Mouse (Mus musculus): ENCODE data around the gene Tmem121b. TPM values are rescaled to one million over a fixed set of nuclear protein-coding genes. Genes with fewer than 3 reads are reported as not detected.

Gene Tmem121b
- total and polyA plus RNA-seq, 2 experiments from 2014 or later, result 2.5 to 30.5 TPM

DNA sequence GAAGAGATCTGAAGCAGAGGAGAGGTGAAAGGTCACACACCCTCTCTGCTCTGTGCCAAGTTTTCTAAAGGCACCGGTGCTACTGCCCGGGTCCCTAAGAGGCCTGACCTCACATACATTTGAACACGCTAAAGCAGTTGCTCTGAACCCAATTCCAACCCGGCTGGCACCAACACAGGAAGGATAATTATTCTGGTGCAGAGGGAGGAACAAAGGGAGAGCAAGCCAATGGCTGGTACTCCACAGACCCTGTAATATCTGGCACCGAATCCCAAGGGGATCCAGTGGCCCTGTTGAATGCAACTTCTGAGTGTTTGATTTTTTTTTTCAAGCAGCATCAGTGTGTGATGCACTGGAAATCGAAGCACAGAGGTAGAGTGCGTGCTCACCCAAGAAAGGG lies 2.5 kb downstream of the Tmem121b start:
- H3K9ac ChIP-seq (replicated peaks; ENCODE audit: low read length, poor library complexity, severe bottlenecking), result peak overlapping the region; percentile 81; the same call in 1 of the 2 replicates
- no peak for TF ChIP-seq CTCF (IDR thresholded peaks at IDR 0.05)
- 32% methylated on average over 7 of the region's 7 CpGs for WGBS
- peak overlapping the region; percentile 69 for H3K4me2 ChIP-seq (ENCODE audit: low read depth, low read length, poor library complexity, severe bottlenecking)
- DNase-seq (ENCODE audit: low spot score) (no peak), ATAC-seq (ENCODE audit: low FRiP score) (no peak)
- no peaks in the 10 kb centered on the region for H3K9me3 ChIP-seq (ENCODE audit: low read length)
- no peak overlapping the region for H3K27ac ChIP-seq (ENCODE audit: low read depth, low read length)
- H3K4me3 ChIP-seq (ENCODE audit: low read depth, low read length), result peak overlapping the region; percentile 74; the same call in 1 of the 2 replicates
- H3K27me3 ChIP-seq (ENCODE audit: insufficient read depth, low read length), result no peaks in the 10 kb centered on the region
- peaks cover 16% of the 10 kb centered on the region for H3K4me1 ChIP-seq (ENCODE audit: insufficient read depth, low read length)
- H3K36me3 ChIP-seq (ENCODE audit: insufficient read depth, low read length), result no peaks in the 10 kb centered on the region

- no peak for TF ChIP-seq CTCF (IDR thresholded peaks at IDR 0.05)
- no peak overlapping the region for H3K4me2 ChIP-seq (ENCODE audit: low read depth, low read length, poor library complexity, severe bottlenecking)
- no peak for ATAC-seq (ENCODE audit: low FRiP score)
Measured at GRCm38 (mm10) chr6:120489461-120489860, 4.1 kb downstream of the Tmem121b start.

GRCm38 (mm10) chr6:120488647-120489046 lies 5.0 kb downstream of the Tmem121b start:
- TF ChIP-seq CTCF (IDR thresholded peaks at IDR 0.05), result no peak
- Histone ChIP-seq H3K4me3 (ENCODE audit: low read depth, low read length) (no peak overlapping the region), H3K27me3 (ENCODE audit: insufficient read depth, low read length) (no peaks in the 10 kb centered on the region), H3K27ac (ENCODE audit: low read depth, low read length) (no peak overlapping the region), H3K36me3 (ENCODE audit: insufficient read depth, low read length) (no peaks in the 10 kb centered on the region), H3K4me1 (ENCODE audit: insufficient read depth, low read length) (peaks cover 16% of the 10 kb centered on the region), H3K9me3 (ENCODE audit: low read length) (no peaks in the 10 kb centered on the region), H3K9ac (replicated peaks; ENCODE audit: low read length, poor library complexity, severe bottlenecking) (no peak overlapping the region), H3K4me2 (ENCODE audit: low read depth, low read length, poor library complexity, severe bottlenecking) (no peak overlapping the region)
- no peak for DNase-seq (ENCODE audit: low spot score)
- whole genome bisulfite sequencing, result 86% methylated on average over 3 of the region's 3 CpGs
- no peak for ATAC-seq (ENCODE audit: low FRiP score)

More at GRCm38 (mm10) chr6:120489461-120489860, 4.1 kb downstream of the Tmem121b start:
- Histone ChIP-seq H3K9ac (replicated peaks; ENCODE audit: low read length, poor library complexity, severe bottlenecking) (no peak overlapping the region; the same call in 1 of the 2 replicates), H3K9me3 (ENCODE audit: low read length) (no peaks in the 10 kb centered on the region), H3K27me3 (ENCODE audit: insufficient read depth, low read length) (no peaks in the 10 kb centered on the region), H3K4me1 (ENCODE audit: insufficient read depth, low read length) (peaks cover 16% of the 10 kb centered on the region), H3K4me3 (ENCODE audit: low read depth, low read length) (no peak overlapping the region), H3K27ac (ENCODE audit: low read depth, low read length) (no peak overlapping the region), H3K36me3 (ENCODE audit: insufficient read depth, low read length) (no peaks in the 10 kb centered on the region)
- 62% methylated on average over 2 of the region's 2 CpGs for WGBS
- no peak for DNase-seq (ENCODE audit: low spot score)

DNA sequence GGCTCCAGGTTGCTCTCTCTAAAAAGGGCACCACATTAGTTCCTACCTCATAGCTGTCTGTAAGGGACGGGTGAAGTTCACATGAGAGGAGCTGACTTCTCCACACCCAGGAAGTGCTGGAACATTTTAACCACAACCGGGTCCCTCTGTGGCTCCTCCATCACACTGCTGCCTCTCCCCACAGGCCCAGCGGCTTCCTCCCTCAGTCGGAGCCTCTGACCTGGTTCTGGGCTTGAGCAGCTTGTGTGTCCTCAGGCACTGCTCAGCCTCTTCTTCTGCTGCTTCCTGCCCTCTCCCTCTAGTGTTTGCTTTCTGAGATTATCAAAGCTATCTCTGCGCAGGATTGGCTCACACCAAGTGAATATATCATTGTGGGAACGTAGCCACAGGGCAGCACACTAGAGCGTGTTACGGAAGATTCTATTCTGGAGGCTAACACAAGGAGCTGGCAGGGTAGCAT lies 7.5 kb downstream of the Tmem121b start:
- H3K36me3 ChIP-seq (ENCODE audit: insufficient read depth, low read length), result no peaks in the 10 kb centered on the region; the same call in 1 of the 2 replicates
- no peaks in the 10 kb centered on the region for H3K27me3 ChIP-seq (ENCODE audit: insufficient read depth, low read length)
- ATAC-seq (ENCODE audit: low FRiP score) (no peak), DNase-seq (ENCODE audit: low spot score) (no peak)
- H3K4me3 ChIP-seq (ENCODE audit: low read depth, low read length), result no peak overlapping the region
- H3K9ac ChIP-seq (replicated peaks; ENCODE audit: low read length, poor library complexity, severe bottlenecking), result no peak overlapping the region
- no peak overlapping the region for H3K4me2 ChIP-seq (ENCODE audit: low read depth, low read length, poor library complexity, severe bottlenecking)
- H3K4me1 ChIP-seq (ENCODE audit: insufficient read depth, low read length), result peaks cover 10% of the 10 kb centered on the region; the same call in 1 of the 2 replicates
- H3K27ac ChIP-seq (ENCODE audit: low read depth, low read length), result no peak overlapping the region
- 59% methylated on average over 8 of the region's 8 CpGs for WGBS
- H3K9me3 ChIP-seq (ENCODE audit: low read length), result no peaks in the 10 kb centered on the region
- TF ChIP-seq CTCF (IDR thresholded peaks at IDR 0.05), result peak; percentile 35

DNA sequence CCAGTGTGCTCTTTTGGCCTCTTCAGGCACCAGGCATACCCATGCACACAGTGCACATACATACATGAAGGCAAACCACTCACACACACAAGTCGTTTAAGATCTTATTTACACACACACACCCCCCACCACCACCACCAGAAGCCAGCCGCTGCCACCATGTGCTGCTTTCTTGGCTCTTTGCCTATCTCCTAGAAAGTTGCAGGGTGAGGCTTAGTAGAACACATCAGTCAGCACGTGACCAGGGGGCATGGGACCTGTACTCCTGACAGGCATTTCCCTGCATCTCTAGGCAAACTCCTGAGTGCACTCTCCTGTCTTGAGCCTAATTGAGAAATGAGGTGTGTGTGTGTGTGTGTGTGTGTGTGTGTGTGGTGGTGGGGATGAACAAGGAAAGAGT lies 8.6 kb downstream of the Tmem121b start:
- no peaks in the 10 kb centered on the region for H3K27me3 ChIP-seq (ENCODE audit: insufficient read depth, low read length)
- no peak for TF ChIP-seq CTCF (IDR thresholded peaks at IDR 0.05)
- no peaks in the 10 kb centered on the region; the same call in 1 of the 2 replicates for H3K36me3 ChIP-seq (ENCODE audit: insufficient read depth, low read length)
- WGBS, result 82% methylated on average over 3 of the region's 3 CpGs
- no peak overlapping the region for H3K9ac ChIP-seq (replicated peaks; ENCODE audit: low read length, poor library complexity, severe bottlenecking)
- H3K4me3 ChIP-seq (ENCODE audit: low read depth, low read length), result no peak overlapping the region
- H3K4me2 ChIP-seq (ENCODE audit: low read depth, low read length, poor library complexity, severe bottlenecking), result no peak overlapping the region
- no peaks in the 10 kb centered on the region for H3K4me1 ChIP-seq (ENCODE audit: insufficient read depth, low read length)
- DNase-seq (ENCODE audit: low spot score) (no peak), ATAC-seq (ENCODE audit: low FRiP score) (no peak)
- H3K9me3 ChIP-seq (ENCODE audit: low read length), result no peaks in the 10 kb centered on the region
- H3K27ac ChIP-seq (ENCODE audit: low read depth, low read length), result no peak overlapping the region

DNA sequence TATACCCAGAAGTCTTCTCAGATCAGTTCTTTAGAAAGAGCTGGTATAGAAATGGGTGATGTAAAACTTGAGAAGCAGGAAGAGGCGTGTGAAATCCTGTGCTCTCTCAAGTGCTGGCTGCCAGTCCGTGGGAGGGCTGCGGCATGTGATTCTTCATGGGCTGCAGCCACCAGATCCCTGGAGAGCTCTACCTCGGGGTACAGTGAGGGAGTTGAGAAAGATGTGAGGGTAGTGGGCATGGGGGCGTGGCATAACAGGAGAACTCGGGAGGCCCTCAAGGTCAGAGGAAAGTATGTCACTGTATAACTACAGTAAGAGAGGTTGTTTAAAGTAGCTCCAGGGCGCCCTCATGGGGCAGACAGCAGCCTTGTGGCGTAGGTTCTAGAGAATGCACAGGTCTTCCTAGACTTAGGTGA lies 10.4 kb downstream of the Tmem121b start:
- H3K4me1 ChIP-seq (ENCODE audit: insufficient read depth, low read length), result no peaks in the 10 kb centered on the region
- no peak overlapping the region for H3K4me3 ChIP-seq (ENCODE audit: low read depth, low read length)
- ATAC-seq (ENCODE audit: low FRiP score) (no peak), DNase-seq (ENCODE audit: low spot score) (no peak)
- WGBS, result 38% methylated on average over 8 of the region's 8 CpGs
- peak; percentile 61 for TF ChIP-seq CTCF (IDR thresholded peaks at IDR 0.05)
- H3K36me3 ChIP-seq (ENCODE audit: insufficient read depth, low read length), result no peaks in the 10 kb centered on the region; the same call in 1 of the 2 replicates
- no peak overlapping the region for H3K27ac ChIP-seq (ENCODE audit: low read depth, low read length)
- no peaks in the 10 kb centered on the region for H3K9me3 ChIP-seq (ENCODE audit: low read length)
- H3K27me3 ChIP-seq (ENCODE audit: insufficient read depth, low read length), result no peaks in the 10 kb centered on the region
- H3K9ac ChIP-seq (replicated peaks; ENCODE audit: low read length, poor library complexity, severe bottlenecking), result no peak overlapping the region
- no peak overlapping the region for H3K4me2 ChIP-seq (ENCODE audit: low read depth, low read length, poor library complexity, severe bottlenecking)

Data from midbrain, postnatal 0 days (tissue).